ENCODE assay signal across 8 mouse cellular contexts in the genomic region with DNA sequence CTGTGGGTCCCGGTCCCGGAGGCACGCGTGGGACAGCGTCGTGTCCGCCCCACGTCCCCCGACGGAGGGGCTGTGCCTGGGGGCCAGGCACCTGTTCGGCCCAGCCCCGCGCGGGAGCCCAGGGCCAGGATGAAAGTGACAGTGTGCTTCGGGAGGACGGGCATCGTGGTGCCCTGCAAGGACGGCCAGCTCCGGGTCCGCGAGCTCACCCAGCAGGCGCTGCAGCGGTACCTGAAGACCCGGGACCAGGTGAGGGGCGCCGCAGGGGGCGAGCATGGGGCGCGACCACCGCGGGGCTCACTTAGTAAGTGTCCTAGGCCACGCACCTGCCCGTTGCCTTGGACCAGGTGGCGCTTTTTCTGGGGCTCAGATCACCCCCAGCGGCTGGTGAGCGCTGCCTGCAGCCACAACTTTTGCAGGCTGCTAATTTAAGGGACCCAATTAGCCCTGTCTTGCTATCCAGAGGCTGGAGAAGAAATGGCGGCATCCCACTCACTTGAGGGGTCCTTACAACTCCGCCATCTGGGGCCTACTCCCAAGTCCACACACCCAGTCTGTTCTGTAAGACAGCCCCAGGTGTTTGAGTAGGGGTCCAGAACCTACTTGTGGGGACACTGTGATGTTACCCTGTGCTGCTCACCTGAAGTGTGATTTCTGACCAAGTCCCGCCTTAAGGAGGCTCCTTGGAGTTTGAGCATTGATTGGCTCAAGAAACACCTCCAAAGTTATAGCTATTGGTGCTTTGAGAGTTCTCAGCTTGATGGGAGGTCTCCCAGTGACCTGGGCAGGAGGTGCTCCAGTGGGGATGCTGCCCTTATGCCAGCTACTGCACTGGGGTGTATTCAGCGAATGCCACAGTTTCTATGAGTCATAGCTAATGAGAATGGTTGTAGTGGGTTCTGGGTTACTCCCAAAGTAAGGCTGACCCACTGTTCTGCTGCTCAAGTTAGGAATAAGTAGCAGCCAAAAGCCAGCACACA. TPM values are rescaled to one million over a fixed set of nuclear protein-coding genes. Genes with fewer than 3 reads are reported as not detected.
DNase-seq lines count a peak whose midpoint lies in the region; ATAC-seq and TF ChIP-seq lines count a peak whose summit lies in the region.

No protein-coding gene starts in this region.

- no peaks in the 10 kb centered on the region; the same call in 1 of the 2 replicates for H3K27me3 ChIP-seq in embryonic facial prominence, embryonic 11.5 days (ENCODE audit: control insufficient read depth, insufficient read depth, low read length)
- no peaks in the 10 kb centered on the region for H3K27me3 ChIP-seq in heart, embryonic 16.5 days (ENCODE audit: control insufficient read depth, insufficient read depth, low read length)
- H3K27me3 ChIP-seq in stomach, postnatal 0 days (ENCODE audit: control insufficient read depth, insufficient read depth, low read length): no peaks in the 10 kb centered on the region

- 4% methylated on average over 37 of the region's 40 CpGs for WGBS in embryonic facial prominence, embryonic 11.5 days
- WGBS in heart, embryonic 16.5 days: 4% methylated on average over 40 of the region's 40 CpGs
- WGBS in stomach, postnatal 0 days: 3% methylated on average over 40 of the region's 40 CpGs

- no peaks in the 10 kb centered on the region for H3K36me3 ChIP-seq in embryonic facial prominence, embryonic 11.5 days (replicated peaks; ENCODE audit: control insufficient read depth, insufficient read depth, low read depth, low read length)
- no peaks in the 10 kb centered on the region for H3K36me3 ChIP-seq in heart, embryonic 16.5 days (ENCODE audit: control insufficient read depth, insufficient read depth)
- H3K36me3 ChIP-seq in stomach, postnatal 0 days (ENCODE audit: control insufficient read depth, insufficient read depth, low read length): no peaks in the 10 kb centered on the region

- no peak for TF ChIP-seq EP300 in stomach, postnatal 0 days (optimal IDR thresholded peaks at IDR 0.05)

- ATAC-seq in embryonic facial prominence, embryonic 11.5 days (replicated peaks; ENCODE audit: insufficient number of reproducible peaks, low FRiP score, low TSS enrichment, low read depth): peak; percentile 70
- ATAC-seq in heart, embryonic 16.5 days (replicated peaks; ENCODE audit: extremely low read depth, insufficient read depth, low FRiP score): peak; percentile 62
- peak; percentile 76 for ATAC-seq in stomach, postnatal 0 days (ENCODE audit: low FRiP score, low TSS enrichment)

- no peaks in the 10 kb centered on the region for H3K9me3 ChIP-seq in embryonic facial prominence, embryonic 11.5 days (replicated peaks; ENCODE audit: control insufficient read depth, low read length)
- no peaks in the 10 kb centered on the region for H3K9me3 ChIP-seq in heart, embryonic 16.5 days (replicated peaks; ENCODE audit: control insufficient read depth, low read length)
- H3K9me3 ChIP-seq in stomach, postnatal 0 days (ENCODE audit: control insufficient read depth, low read length): no peaks in the 10 kb centered on the region

- no peaks in the 10 kb centered on the region for H3K4me1 ChIP-seq in embryonic facial prominence, embryonic 11.5 days (ENCODE audit: control insufficient read depth, insufficient read depth, low read length)
- peaks cover 15% of the 10 kb centered on the region for H3K4me1 ChIP-seq in heart, embryonic 16.5 days (ENCODE audit: control insufficient read depth, insufficient read depth, low read length)
- H3K4me1 ChIP-seq in stomach, postnatal 0 days (replicated peaks; ENCODE audit: control insufficient read depth, insufficient read depth): no peaks in the 10 kb centered on the region

- peak overlapping the region; percentile 97 for H3K4me2 ChIP-seq in embryonic facial prominence, embryonic 11.5 days (ENCODE audit: low read depth, low read length)
- H3K4me2 ChIP-seq in heart, embryonic 16.5 days (ENCODE audit: low read depth, low read length): peak overlapping the region; percentile 84
- H3K4me2 ChIP-seq in stomach, postnatal 0 days (replicated peaks; ENCODE audit: low read depth): peak overlapping the region; percentile 90

- H3K27ac ChIP-seq in embryonic facial prominence, embryonic 11.5 days (replicated peaks; ENCODE audit: low read depth, low read length): peak overlapping the region; percentile 9; the same call in 1 of the 2 replicates
- H3K27ac ChIP-seq in heart, embryonic 16.5 days (ENCODE audit: low read length): peak overlapping the region; percentile 74
- peak overlapping the region; percentile 92 for H3K27ac ChIP-seq in stomach, postnatal 0 days (replicated peaks)

- peak overlapping the region; percentile 78 for H3K4me3 ChIP-seq in embryonic facial prominence, embryonic 11.5 days (ENCODE audit: low read depth, low read length)
- peak overlapping the region; percentile 99 for H3K4me3 ChIP-seq in heart, embryonic 16.5 days (ENCODE audit: low read length)
- H3K4me3 ChIP-seq in stomach, postnatal 0 days (ENCODE audit: low read depth, low read length): peak overlapping the region; percentile 86

- peak; percentile 6 to 18 for DNase-seq in urinary bladder, postnatal 36 days (ENCODE audit: low spot score in 2 of 2)
- DNase-seq in urinary bladder, postnatal 25 days (ENCODE audit: low spot score): no peak
- DNase-seq in embryonic facial prominence, embryonic 11.5 days (ENCODE audit: low spot score): peak; percentile 45
- peak; percentile 48 for DNase-seq in kidney, postnatal 10 days
- DNase-seq in lung, postnatal 36 days: peak; percentile 53
- peak; percentile 57 for DNase-seq in stomach, postnatal 0 days (ENCODE audit: low spot score)
- no peak for DNase-seq in urinary bladder, postnatal 4 days (ENCODE audit: low spot score in 2 of 2)

- peak; percentile 27; the same call in 1 of the 2 replicates for TF ChIP-seq CTCF in stomach, postnatal 0 days (IDR thresholded peaks at IDR 0.05; ENCODE audit: low read depth)

- peak overlapping the region; percentile 83 for H3K9ac ChIP-seq in embryonic facial prominence, embryonic 11.5 days (replicated peaks; ENCODE audit: low read length)
- H3K9ac ChIP-seq in heart, embryonic 16.5 days (ENCODE audit: low read length): peak overlapping the region; percentile 94
- H3K9ac ChIP-seq in stomach, postnatal 0 days (ENCODE audit: low read length): peak overlapping the region; percentile 93

RNA-seq across cellular contexts. Expression of gene Pard3b, which starts 0.8 kb away (rescaled TPM):
- polyA plus RNA-seq in embryonic facial prominence, embryonic 11.5 days (2014; fragmentation: Nextera tagmentation; extraction: Ambion mirVana): 7.7 and 10.2 TPM in 2 replicates
- 11.4 and 13.6 TPM in 2 replicates for polyA plus RNA-seq in heart, embryonic 16.5 days (2015; fragmentation: Nextera tagmentation; extraction: Ambion mirVana)
- polyA plus RNA-seq in stomach, postnatal 0 days (2015; fragmentation: Nextera tagmentation; extraction: Ambion mirVana): 13.4 and 13.8 TPM in 2 replicates

Comparison
In these comparisons a context has a peak if more than half of its experiments do, and no peak if none do; other contexts are left out.
1. DNase-seq: peak in urinary bladder, postnatal 36 days (2 of 2), embryonic facial prominence, embryonic 11.5 days (single experiment), kidney, postnatal 10 days (single experiment), lung, postnatal 36 days (single experiment) and stomach, postnatal 0 days (single experiment); none in urinary bladder, postnatal 25 days (single experiment) and urinary bladder, postnatal 4 days (0 of 2).
2. H3K27ac ChIP-seq: peak in every context shown above with its lines; median percentile 92 in stomach, postnatal 0 days; 74 in heart, embryonic 16.5 days; 9 in embryonic facial prominence, embryonic 11.5 days.
3. Peak in every context shown above with its lines, with median percentiles within 50 percentile points of each other: ATAC-seq, H3K4me2 ChIP-seq, H3K4me3 ChIP-seq and H3K9ac ChIP-seq.